Mouse (Mus musculus) midbrain, embryonic 16.5 days (tissue): ENCODE results near the gene Lama1. TPM values are rescaled to one million over a fixed set of nuclear protein-coding genes. Genes with fewer than 3 reads are reported as not detected.
A peak's percentile ranks its signal among the peaks of the same experiment; 100 is the strongest.
"Not testable (repeated sequence)": the region's sequence is repeated elsewhere in the genome, so short reads cannot be mapped to it uniquely, and the experiment has no call there.

Experiments
- ATAC-seq: fragments of 200-750 bp; cut with Nextera tagmentation; 2 replicates; pipeline ENCODE4 v1.8.0; 2017; ENCODE audit warnings: moderate TSS enrichment
- H3K27ac ChIP-seq: fragments of 300-500 bp; sonication (generic); 2 replicates; pipeline ENCODE4 v1.5.1; 2014; ENCODE audit warnings: mild to moderate bottlenecking, low read length, mixed read lengths
- H3K27me3 ChIP-seq: fragments of 300-500 bp; sonication (generic); 2 replicates; pipeline ENCODE4 v1.6.1; 2014; ENCODE audit warnings: low read depth, low read length, mixed read lengths; ENCODE audit not compliant: control insufficient read depth, insufficient read depth
- H3K36me3 ChIP-seq: fragments of 300-500 bp; sonication (generic); 2 replicates; pipeline ENCODE4 v1.6.1; 2014; ENCODE audit warnings: mild to moderate bottlenecking, low read length, moderate library complexity, mixed read lengths; ENCODE audit not compliant: control insufficient read depth, insufficient read depth
- H3K4me1 ChIP-seq: fragments of 300-500 bp; sonication (generic); 2 replicates; pipeline ENCODE4 v1.6.1; 2014; ENCODE audit warnings: mild to moderate bottlenecking, low read length, mixed read lengths; ENCODE audit not compliant: control insufficient read depth, insufficient read depth
- H3K4me2 ChIP-seq: fragments of 300-500 bp; sonication (generic); 2 replicates; pipeline ENCODE4 v1.6.1; 2014; ENCODE audit warnings: mild to moderate bottlenecking, low read length, mixed read lengths
- H3K4me3 ChIP-seq: fragments of 300-500 bp; sonication (generic); 2 replicates; pipeline ENCODE4 v1.5.1; 2014; ENCODE audit warnings: low read depth, mild to moderate bottlenecking, low read length, moderate library complexity, mixed read lengths
- H3K9ac ChIP-seq: fragments of 300-500 bp; sonication (generic); 2 replicates; pipeline ENCODE4 v1.6.1; 2014; ENCODE audit warnings: low read depth, low read length, mixed read lengths
- H3K9me3 ChIP-seq: fragments of 300-500 bp; sonication (generic); replicated peaks from 2 replicates; pipeline ENCODE4 v1.6.1; 2014; ENCODE audit warnings: mild to moderate bottlenecking, low read length, mixed read lengths; ENCODE audit not compliant: control insufficient read depth, poor library complexity, severe bottlenecking
- WGBS: fragments of 180-500 bp; shearing (Covaris S2); extraction: QIAGEN DNeasy Blood & Tissue Kit; methylation state at CpG from one replicate; pipeline ENCODE4 v1.1.7; 2014; 5-methylcytosine and 5-hydroxymethylcytosine counted together
- polyA plus RNA-seq: library from polyadenylated mRNA; unstranded; fragments of >200 nt; fragmentation: Nextera tagmentation; extraction: Ambion mirVana; gene quantifications from 2 replicates; pipeline ENCODE4 v1.2.1, GENCODE M21; 2015

The Lama1 gene
- polyA plus RNA-seq, 1 experiment from 2014 or later = 5.4 TPM

GRCm38 (mm10) chr17:67728751-67729150 is 31.7 kb downstream of the Lama1 start:
- Histone ChIP-seq H3K9ac (no peak overlapping the region), H3K27ac (no peak overlapping the region), H3K9me3 (no peaks in the 10 kb centered on the region), H3K4me1 (no peaks in the 10 kb centered on the region), H3K4me3 (no peak overlapping the region), H3K27me3 (no peaks in the 10 kb centered on the region), H3K4me2 (no peak overlapping the region), H3K36me3 (no peaks in the 10 kb centered on the region)
- no peak for ATAC-seq
- WGBS = 78% methylated on average over 7 of the region's 7 CpGs

GRCm38 (mm10) chr17:67731096-67731495 is 34.0 kb downstream of the Lama1 start:
- Histone ChIP-seq H3K4me1 (no peaks in the 10 kb centered on the region), H3K9ac (no peak overlapping the region), H3K27me3 (no peaks in the 10 kb centered on the region), H3K4me2 (no peak overlapping the region), H3K9me3 (no peaks in the 10 kb centered on the region), H3K27ac (no peak overlapping the region), H3K4me3 (no peak overlapping the region), H3K36me3 (no peaks in the 10 kb centered on the region)
- WGBS = 73% methylated on average over 3 of the region's 3 CpGs
- no peak for ATAC-seq

- Histone ChIP-seq H3K27ac (no peak overlapping the region), H3K36me3 (no peaks in the 10 kb centered on the region), H3K9me3 (no peaks in the 10 kb centered on the region), H3K9ac (no peak overlapping the region), H3K4me2 (no peak overlapping the region), H3K4me1 (no peaks in the 10 kb centered on the region), H3K27me3 (no peaks in the 10 kb centered on the region), H3K4me3 (no peak overlapping the region)
- WGBS = 90% methylated on average over 11 of the region's 11 CpGs
- no peak for ATAC-seq
Measured at GRCm38 (mm10) chr17:67731964-67732363, 34.9 kb downstream of the Lama1 start.

- 87% methylated on average over 12 of the region's 12 CpGs for whole genome bisulfite sequencing
- no peaks in the 10 kb centered on the region for H3K9me3 ChIP-seq
- no peak for ATAC-seq
- H3K36me3 ChIP-seq = no peaks in the 10 kb centered on the region
- H3K27ac ChIP-seq = no peak overlapping the region
- H3K27me3 ChIP-seq = no peaks in the 10 kb centered on the region
- no peak overlapping the region for H3K4me3 ChIP-seq
- H3K9ac ChIP-seq = no peak overlapping the region
- H3K4me2 ChIP-seq = no peak overlapping the region
- no peaks in the 10 kb centered on the region for H3K4me1 ChIP-seq
Measured at GRCm38 (mm10) chr17:67733516-67733915, 36.5 kb downstream of the Lama1 start.

GRCm38 (mm10) chr17:67735722-67736121 is 38.7 kb downstream of the Lama1 start:
- no peak overlapping the region for H3K27ac ChIP-seq
- ATAC-seq = no peak
- H3K4me1 ChIP-seq = no peaks in the 10 kb centered on the region
- 88% methylated on average over 6 of the region's 6 CpGs for WGBS
- H3K9ac ChIP-seq = no peak overlapping the region
- no peaks in the 10 kb centered on the region for H3K9me3 ChIP-seq
- H3K36me3 ChIP-seq = 0 out of 2 replicates have a peak, but pooled peaks cover 2% of the 10 kb centered on the region
- no peak overlapping the region for H3K4me2 ChIP-seq
- no peaks in the 10 kb centered on the region for H3K27me3 ChIP-seq
- H3K4me3 ChIP-seq = no peak overlapping the region

GRCm38 (mm10) chr17:67741229-67741628 is 44.2 kb downstream of the Lama1 start:
- H3K27ac ChIP-seq, ATAC-seq, H3K4me3 ChIP-seq, H3K9me3 ChIP-seq, H3K36me3 ChIP-seq, H3K4me2 ChIP-seq, H3K4me1 ChIP-seq, H3K9ac ChIP-seq, H3K27me3 ChIP-seq: not testable (repeated sequence)

GRCm38 (mm10) chr17:67764167-67764871 is 67.3 kb downstream of the Lama1 start:
- no peaks in the 10 kb centered on the region for H3K27me3 ChIP-seq
- H3K4me1 ChIP-seq = no peaks in the 10 kb centered on the region
- no peaks in the 10 kb centered on the region for H3K36me3 ChIP-seq
- H3K4me3 ChIP-seq = no peak overlapping the region
- peak; percentile 48; the same call in 1 of the 2 replicates for ATAC-seq
- no peaks in the 10 kb centered on the region for H3K9me3 ChIP-seq
- WGBS = 70% methylated on average over 9 of the region's 9 CpGs
- no peak overlapping the region for H3K27ac ChIP-seq
- H3K4me2 ChIP-seq = no peak overlapping the region
- H3K9ac ChIP-seq = no peak overlapping the region

- H3K36me3 ChIP-seq = peaks cover 4% of the 10 kb centered on the region; the same call in 1 of the 2 replicates
- H3K4me2 ChIP-seq = no peak overlapping the region
- H3K9me3 ChIP-seq = no peaks in the 10 kb centered on the region
- no peak overlapping the region for H3K9ac ChIP-seq
- H3K4me3 ChIP-seq = no peak overlapping the region
- no peak for ATAC-seq
- H3K4me1 ChIP-seq = no peaks in the 10 kb centered on the region
- 59% methylated on average over 8 of the region's 8 CpGs for WGBS
- H3K27ac ChIP-seq = no peak overlapping the region
- no peaks in the 10 kb centered on the region for H3K27me3 ChIP-seq
Measured at GRCm38 (mm10) chr17:67773608-67774007, 76.5 kb downstream of the Lama1 start.

GRCm38 (mm10) chr17:67776764-67777163 is 79.7 kb downstream of the Lama1 start:
- WGBS = 75% methylated on average over 9 of the region's 9 CpGs

More at GRCm38 (mm10) chr17:67776764-67777163, 79.7 kb downstream of the Lama1 start:
- no peak overlapping the region for H3K27ac ChIP-seq
- H3K9ac ChIP-seq = no peak overlapping the region
- no peak overlapping the region for H3K4me2 ChIP-seq
- no peaks in the 10 kb centered on the region for H3K36me3 ChIP-seq
- no peaks in the 10 kb centered on the region for H3K9me3 ChIP-seq
- H3K27me3 ChIP-seq = no peaks in the 10 kb centered on the region
- H3K4me3 ChIP-seq = no peak overlapping the region
- ATAC-seq = no peak
- no peaks in the 10 kb centered on the region for H3K4me1 ChIP-seq
